Mouse (Mus musculus) ES-E14 (cell line): Measurements from ENCODE around the gene Oxnad1. TPM values are rescaled to one million over a fixed set of nuclear protein-coding genes. Genes with fewer than 3 reads are reported as not detected.

Source experiments
- DNase-seq: peaks from one replicate; pipeline ENCODE4 v3.0.0-alpha.2; 2013; ENCODE audit warnings: low read depth, low spot score
- H3K27ac ChIP-seq: 2 replicates; pipeline ENCODE4 v1.5.1; 2012; ENCODE audit warnings: low read depth, mild to moderate bottlenecking, low read length, moderate library complexity, mixed read lengths; ENCODE audit not compliant: poor library complexity, insufficient read depth, severe bottlenecking
- H3K36me3 ChIP-seq: 2 replicates; pipeline ENCODE4 v1.6.1; 2012; ENCODE audit warnings: mild to moderate bottlenecking, low read length, moderate library complexity, mixed read lengths; ENCODE audit not compliant: control insufficient read depth, poor library complexity, insufficient read depth, severe bottlenecking
- H3K4me1 ChIP-seq, 2 experiments: fragments of 150-350 bp in 1 of 2; sonication (generic) in 1 of 2; 2 replicates each; pipeline ENCODE4 v1.6.1; 2012; ENCODE audit warnings: low read length in 2 of 2, mild to moderate bottlenecking in 1 of 2, mixed read lengths in 1 of 2; ENCODE audit not compliant: control insufficient read depth in 2 of 2, insufficient read depth in 2 of 2, poor library complexity in 1 of 2
- H3K4me3 ChIP-seq, 2 experiments: fragments of 150-350 bp in 1 of 2; sonication (generic) in 1 of 2; 2 replicates each; pipeline ENCODE4 v1.5.1; 2012; ENCODE audit warnings: low read length in 2 of 2, low read depth in 1 of 2, mild to moderate bottlenecking in 1 of 2, mixed read lengths in 1 of 2; ENCODE audit not compliant: insufficient read depth in 1 of 2, poor library complexity in 1 of 2, severe bottlenecking in 1 of 2
- H3K9ac ChIP-seq: 2 replicates; pipeline ENCODE4 v1.6.1; 2012; ENCODE audit warnings: low read depth, mild to moderate bottlenecking, low read length, mixed read lengths; ENCODE audit not compliant: poor library complexity, insufficient read depth, severe bottlenecking
- H3K9me3 ChIP-seq: fragments of 150-350 bp; sonication (generic); 2 replicates; pipeline ENCODE4 v1.6.1; 2012; ENCODE audit warnings: low read depth, mild to moderate bottlenecking, low read length; ENCODE audit not compliant: control insufficient read depth, insufficient read depth
- CHD2 ChIP-seq: IDR thresholded peaks from 2 replicates; pipeline ENCODE4 v1.6.1; 2014; ENCODE audit warnings: mild to moderate bottlenecking, low read depth, low read length, inconsistent platforms
- HCFC1 ChIP-seq: IDR thresholded peaks from 2 replicates; pipeline ENCODE4 v1.6.1; 2012; ENCODE audit warnings: low read length, inconsistent platforms, borderline replicate concordance; ENCODE audit not compliant: insufficient read depth
- MAFK ChIP-seq: IDR thresholded peaks from 2 replicates; pipeline ENCODE4 v1.6.1; 2014; ENCODE audit warnings: mild to moderate bottlenecking, low read depth, low read length, inconsistent platforms; ENCODE audit not compliant: insufficient read depth
- ZC3H11A ChIP-seq: IDR thresholded peaks from 2 replicates; pipeline ENCODE4 v1.6.1; 2012; ENCODE audit warnings: low read depth, mild to moderate bottlenecking, inconsistent platforms, low read length, borderline replicate concordance
- ZNF384 ChIP-seq: IDR thresholded peaks from 2 replicates; pipeline ENCODE4 v1.6.1; 2012; ENCODE audit warnings: low read depth, low read length, inconsistent platforms
- in situ Hi-C, 2 experiments: fragments of 600-800 bp; cut with MboI; formaldehyde crosslinking; loops; one replicate each; pipeline ENCODE4 v1.15.1; 2025; ENCODE audit warnings: low sequenced_read_pairs in 2 of 2, inconsistent platforms in 1 of 2; ENCODE audit not compliant: unreplicated experiment in 2 of 2
- total RNA-seq: library from RNA; depleted of rRNA; stranded (reverse); fragments of 300-350 nt; gene quantifications from 2 replicates; pipeline ENCODE4 v1.2.3, GENCODE M21; 2012; rRNA removed

Oxnad1 gene
- total RNA-seq, 1 experiment: 44.0 TPM

- Histone ChIP-seq H3K9ac (no peak overlapping the region), H3K9me3 (no peaks in the 10 kb centered on the region), H3K4me1 (no peaks in the 10 kb centered on the region), H3K4me3 (no peak overlapping the region), H3K36me3 (no peaks in the 10 kb centered on the region), H3K27ac (no peak overlapping the region)
- DNase-seq: no peak
- TF ChIP-seq HCFC1 (no peak), CHD2 (no peak), MAFK (no peak), ZC3H11A (no peak), ZNF384 (no peak)
- in situ Hi-C loops: no loop called here
Measured at GRCm38 (mm10) chr14:32145809-32146511, 60.8 kb downstream of the Oxnad1 start.

DNA sequence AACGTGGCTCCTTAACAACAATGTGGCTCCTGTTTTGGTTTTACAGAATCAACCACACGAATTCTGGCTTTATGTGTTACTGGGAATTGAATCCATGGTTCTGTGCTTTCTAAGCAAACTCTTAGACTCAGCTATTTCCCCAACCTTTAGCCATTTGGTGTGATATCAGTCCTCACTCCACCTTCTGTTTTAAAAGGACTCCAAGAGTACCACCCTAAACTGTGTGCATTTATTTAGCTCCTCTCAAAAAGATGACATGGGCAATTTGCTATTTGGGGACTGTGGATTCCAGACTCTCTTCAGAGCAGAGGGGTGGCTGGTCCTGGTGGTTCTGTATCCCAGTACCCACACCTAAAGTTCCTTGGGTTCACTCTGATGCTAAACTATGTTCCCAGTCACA is 61.4 kb downstream of the Oxnad1 start:
- Histone ChIP-seq H3K9me3 (no peaks in the 10 kb centered on the region), H3K4me1 (no peaks in the 10 kb centered on the region), H3K36me3 (no peaks in the 10 kb centered on the region), H3K27ac (no peak overlapping the region), H3K9ac (no peak overlapping the region), H3K4me3 (no peak overlapping the region)
- TF ChIP-seq HCFC1: no peak
- no peak for TF ChIP-seq ZNF384
- no peak for TF ChIP-seq CHD2
- no peak for TF ChIP-seq MAFK
- no peak for TF ChIP-seq ZC3H11A
- no peak for DNase-seq
- in situ Hi-C loops: no loop called here

DNA sequence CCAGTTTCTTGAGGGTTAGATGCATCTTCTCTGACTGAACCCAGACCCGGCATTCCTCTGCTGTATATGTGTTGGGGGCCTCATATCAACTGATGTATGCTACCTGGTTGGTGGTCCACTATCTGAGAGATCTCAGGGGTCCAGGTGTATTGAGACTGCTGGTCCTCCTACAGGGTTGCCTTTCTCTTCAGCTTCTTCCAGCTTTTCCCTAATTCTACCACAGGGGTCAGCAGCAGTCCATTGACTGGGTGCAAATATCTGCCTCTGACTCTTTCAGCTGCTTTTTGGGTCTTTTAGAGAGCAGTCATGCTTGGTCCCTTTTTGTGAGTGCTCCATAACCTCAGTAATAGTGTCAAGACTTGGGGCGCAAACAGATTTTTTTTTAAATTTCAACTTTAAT is 65.7 kb downstream of the Oxnad1 start:
- H3K27ac ChIP-seq: no peak overlapping the region
- H3K36me3 ChIP-seq: no peaks in the 10 kb centered on the region
- H3K9me3 ChIP-seq: no peaks in the 10 kb centered on the region
- peaks cover 0 to 2% of the 10 kb centered on the region in 2 experiments; a peak in 1 of 4 replicates for H3K4me1 ChIP-seq
- in situ Hi-C loops: no loop called here
- no peak for DNase-seq
- H3K9ac ChIP-seq: no peak overlapping the region
- H3K4me3 ChIP-seq: no peak overlapping the region
- TF ChIP-seq ZNF384 (no peak), ZC3H11A (no peak), CHD2 (no peak), HCFC1 (no peak), MAFK (no peak)

DNA sequence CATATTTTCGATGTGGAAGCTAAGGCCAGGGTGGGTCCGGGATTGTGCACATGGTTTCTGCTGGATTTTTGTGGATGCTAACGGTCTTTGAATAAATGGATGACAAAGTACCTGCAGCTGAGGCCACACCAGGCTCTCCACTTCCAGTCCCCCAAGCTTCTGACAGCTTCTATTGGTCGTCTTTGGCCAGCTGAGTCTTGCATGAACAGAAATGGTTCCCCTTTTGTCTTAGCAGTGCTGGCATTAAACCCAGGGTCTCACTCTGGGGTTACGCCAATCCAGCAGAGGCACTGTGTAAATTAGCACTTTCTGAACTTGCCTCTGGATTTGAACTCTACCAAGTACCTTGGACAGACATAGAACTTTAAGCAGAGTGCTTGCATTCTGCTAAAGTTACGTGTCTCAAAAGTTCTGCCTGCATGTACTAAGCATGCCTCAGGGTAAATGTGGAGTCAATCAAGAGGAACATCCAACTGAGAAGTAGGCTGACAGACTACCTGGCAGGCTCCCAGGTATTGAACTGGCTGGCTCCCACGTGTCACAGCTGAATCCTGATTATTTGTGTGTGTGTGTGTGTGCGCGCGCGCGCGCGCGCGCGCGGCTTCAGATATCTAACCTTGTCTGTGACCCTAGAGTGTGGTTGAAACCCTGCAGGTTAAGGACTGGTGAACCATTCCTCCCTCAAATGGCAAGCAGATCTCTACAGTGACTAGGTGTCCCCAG is 67.2 kb downstream of the Oxnad1 start:
- no peaks in the 10 kb centered on the region for H3K36me3 ChIP-seq
- peaks cover 0 to 2% of the 10 kb centered on the region in 2 experiments; a peak in 1 of 4 replicates for H3K4me1 ChIP-seq
- in situ Hi-C loops: no loop called here
- TF ChIP-seq MAFK (no peak), ZC3H11A (no peak), ZNF384 (no peak), CHD2 (no peak), HCFC1 (no peak)
- H3K9me3 ChIP-seq: no peaks in the 10 kb centered on the region
- H3K27ac ChIP-seq: no peak overlapping the region
- no peak overlapping the region for H3K9ac ChIP-seq
- no peak for DNase-seq
- no peak overlapping the region for H3K4me3 ChIP-seq

Other genes starting within 250 kb of the Oxnad1 start
- gene Galnt15, start 56.4 kb upstream of the Oxnad1 start, total RNA-seq: 0.05 TPM in 1 of 2 replicates, not detected in the other
- gene Dph3, start 355 bp downstream of the Oxnad1 start, total RNA-seq: 52.4 and 75.8 TPM in 2 replicates
- gene Msmb, start 56.6 kb downstream of the Oxnad1 start, total RNA-seq: not detected in 2 replicates
- 53.7 and 89.6 TPM in 2 replicates for gene Ncoa4, start 74.5 kb downstream of the Oxnad1 start, total RNA-seq
- gene Timm23, start 116.5 kb downstream of the Oxnad1 start, total RNA-seq: 400 and 428 TPM in 2 replicates
- 54.2 and 56.9 TPM in 2 replicates for gene Parg, start 116.6 kb downstream of the Oxnad1 start, total RNA-seq
- 46.6 and 77.5 TPM in 2 replicates for gene Ogdhl, start 236.6 kb downstream of the Oxnad1 start, total RNA-seq